Mouse (Mus musculus) C2C12 (cell line): ENCODE measurements around the gene Rnf126. TPM values are rescaled to one million over a fixed set of nuclear protein-coding genes. Genes with fewer than 3 reads are reported as not detected.

Experiments used
- H3K27me3 ChIP-seq: one replicate; pipeline ENCODE4 v1.6.1; 2011; ENCODE audit not compliant: control insufficient read depth, insufficient read depth, insufficient read length
- H3K36me3 ChIP-seq: one replicate; pipeline ENCODE4 v1.6.1; 2011; ENCODE audit not compliant: control insufficient read depth, insufficient read depth
- H3K4me3 ChIP-seq: one replicate; pipeline ENCODE4 v1.5.1; 2011; ENCODE audit warnings: mild to moderate bottlenecking, control low read depth; ENCODE audit not compliant: poor library complexity, insufficient read depth, severe bottlenecking
- H3K79me2 ChIP-seq: one replicate; pipeline ENCODE4 v1.6.1; 2011; ENCODE audit not compliant: control insufficient read depth, insufficient read depth
- H3K79me3 ChIP-seq: one replicate; pipeline ENCODE4 v1.6.1; 2011; ENCODE audit warnings: low read depth, control low read depth
- H3ac ChIP-seq: one replicate; pipeline ENCODE3; 2011; ENCODE audit warnings: low read depth; ENCODE audit not compliant: control insufficient read depth, insufficient read length
- CEBPB ChIP-seq: IDR thresholded peaks from one replicate; pipeline ENCODE4 v1.6.1; 2011; ENCODE audit warnings: low read depth, mild to moderate bottlenecking, control low read depth, moderate library complexity
- CTCF ChIP-seq: IDR thresholded peaks from one replicate; pipeline ENCODE4 v1.5.1; 2011; ENCODE audit not compliant: control insufficient read depth, insufficient read depth, insufficient read length
- FOSL1 ChIP-seq: IDR thresholded peaks from one replicate; pipeline ENCODE4 v1.8.0; 2011; ENCODE audit warnings: mild to moderate bottlenecking, low read length; ENCODE audit not compliant: poor library complexity, insufficient read depth, severe bottlenecking
- MAX ChIP-seq: IDR thresholded peaks from one replicate; pipeline ENCODE4 v1.6.1; 2011; ENCODE audit warnings: mild to moderate bottlenecking, control low read depth
- MYOD1 ChIP-seq: IDR thresholded peaks from one replicate; pipeline ENCODE4 v1.6.1; 2011; ENCODE audit warnings: low read depth; ENCODE audit not compliant: control insufficient read depth, insufficient read length
- MYOG ChIP-seq: IDR thresholded peaks from one replicate; pipeline ENCODE4 v1.6.1; 2011; ENCODE audit not compliant: control insufficient read depth, insufficient read length; ENCODE audit errors: extremely low read depth
- USF1 ChIP-seq: IDR thresholded peaks from one replicate; pipeline ENCODE4 v1.6.1; 2011; ENCODE audit warnings: low read depth, mild to moderate bottlenecking, control low read depth, moderate library complexity
- long read RNA-seq, 2 experiments: library from polyadenylated mRNA; unstranded; transcript quantifications; one replicate each; pipeline ENCODE4 v2.0.0; 2019 to 2020
- polyA plus RNA-seq: library from polyadenylated mRNA; unstranded; fragments of >200 nt; fragmentation: generic; extraction: Trizol; gene quantifications from one replicate; pipeline ENCODE4 v1.2.1, GENCODE M21; 2012; ENCODE audit warnings: missing spikeins

Rnf126 gene
- polyA plus RNA-seq: 116 TPM
- long read RNA-seq, experiment 1, transcript Rnf126-201 (9 exons, 1,639 nt): major isoform, 15 of 26 reads
- long read RNA-seq, experiment 1, partial matches to known transcripts: 10 of 26 reads
- long read RNA-seq, experiment 1, other reads (novel, unspliced or antisense): 1 of 26 reads
- long read RNA-seq, experiment 2, transcript Rnf126-201 (9 exons, 1,639 nt): major isoform, 36 of 49 reads
- long read RNA-seq, experiment 2, partial matches to known transcripts: 3 of 49 reads
- long read RNA-seq, experiment 2, other reads (novel, unspliced or antisense): 10 of 49 reads

DNA sequence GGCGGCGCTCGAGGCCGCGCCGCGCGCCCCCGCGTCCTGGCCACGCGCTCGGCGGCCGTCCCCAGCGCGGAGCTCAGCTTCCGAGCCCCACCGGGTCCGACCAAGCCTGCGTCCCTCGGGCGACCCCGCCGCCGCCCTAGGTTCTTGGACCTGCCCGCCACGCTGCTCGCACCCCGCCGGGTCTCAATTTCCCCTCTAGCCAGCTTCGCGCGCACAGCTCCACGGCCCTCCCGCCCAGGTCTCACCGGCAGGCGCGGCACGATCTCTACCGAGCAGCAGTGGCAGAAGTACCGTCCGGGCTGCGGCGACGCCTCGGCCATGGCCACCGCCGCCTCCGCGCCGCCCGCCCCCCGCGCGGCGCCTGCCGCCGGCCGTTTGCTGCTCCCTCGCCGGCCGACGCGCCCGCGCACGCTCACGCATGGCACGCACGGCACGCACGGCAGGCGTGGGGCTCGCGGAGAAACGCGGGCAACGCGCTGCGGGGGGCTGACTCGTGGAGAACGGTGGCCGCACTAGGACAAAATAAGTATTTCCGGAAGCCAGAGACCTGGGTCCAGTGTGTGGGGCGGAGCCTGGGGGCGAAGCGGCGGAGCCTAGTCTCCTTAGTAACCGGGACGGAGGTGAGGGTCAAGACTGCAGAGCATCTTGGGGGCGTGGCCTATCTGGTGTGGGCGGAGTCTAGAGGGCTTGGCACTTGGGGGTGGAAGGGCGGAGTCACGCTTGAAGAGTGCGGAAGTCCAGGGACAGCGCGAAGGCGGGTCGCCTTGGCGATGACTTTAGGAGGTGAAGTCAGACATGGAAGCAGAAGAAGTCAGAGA is at the start of gene Rnf126:
Rnf126 (minus strand) TSS at position 445 of the 818 bp plus-strand sequence.
- peaks cover 50% of the 10 kb centered on the region for H3K79me2 ChIP-seq
- peak within 1 kb of the TSS; percentile 99 for H3K4me3 ChIP-seq
- TF ChIP-seq CEBPB: no peak
- no peak for TF ChIP-seq FOSL1
- TF ChIP-seq MAX: peak; percentile 82
- no peaks in the 10 kb centered on the region for H3K27me3 ChIP-seq
- peak within 1 kb of the TSS; percentile 89 for H3ac ChIP-seq
- peaks cover 44% of the 10 kb centered on the region for H3K79me3 ChIP-seq
- peaks cover 34% of the 10 kb centered on the region for H3K36me3 ChIP-seq

DNA sequence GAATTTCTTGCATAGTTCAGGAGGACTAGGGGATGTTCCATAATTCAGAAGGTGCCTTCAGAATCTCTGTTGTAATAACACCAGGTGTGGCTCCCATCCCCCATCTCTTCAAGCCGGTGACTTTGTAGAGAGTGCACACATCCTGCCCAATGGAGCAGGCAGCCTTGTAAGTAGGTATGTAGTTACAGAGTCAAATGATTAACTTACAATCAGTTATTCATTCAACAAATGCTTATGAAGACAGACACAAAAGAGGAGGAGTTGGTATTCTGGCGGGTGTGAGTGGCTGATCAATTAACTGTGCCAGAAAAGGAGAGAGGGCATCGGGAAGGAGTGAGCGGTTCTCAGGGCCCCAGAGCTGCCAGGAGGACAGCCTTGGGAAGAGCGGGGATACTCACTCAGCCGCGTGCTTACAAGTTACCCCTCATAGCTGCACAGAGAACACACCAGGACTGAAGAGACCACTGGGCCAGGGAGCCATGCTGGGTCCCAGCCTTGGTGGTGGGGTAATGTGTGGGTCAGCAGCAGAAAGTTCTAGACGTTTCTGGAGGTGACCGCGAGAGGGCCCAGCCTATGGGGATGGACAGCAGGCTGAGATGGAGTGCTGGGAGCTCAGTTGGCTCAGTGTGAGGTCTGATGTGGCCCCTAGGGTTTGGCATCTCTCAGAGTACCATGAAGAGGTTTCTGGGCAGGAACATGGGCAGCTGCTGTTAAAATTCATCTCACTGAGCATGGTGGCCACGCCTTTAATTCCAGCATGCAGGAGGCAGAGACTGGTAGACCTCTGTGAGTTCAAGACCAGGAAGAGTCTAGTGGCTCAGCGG is 49.1 kb upstream of the Rnf126 start:
- no peaks in the 10 kb centered on the region for H3K36me3 ChIP-seq
- H3K4me3 ChIP-seq: no peak overlapping the region
- H3K27me3 ChIP-seq: no peaks in the 10 kb centered on the region
- no peak overlapping the region for H3ac ChIP-seq
- H3K79me2 ChIP-seq: no peaks in the 10 kb centered on the region
- no peak for TF ChIP-seq MAX
- TF ChIP-seq CTCF: no peak
- no peak for TF ChIP-seq MYOG
- TF ChIP-seq CEBPB: no peak
- no peak for TF ChIP-seq USF1
- no peak for TF ChIP-seq MYOD1
- TF ChIP-seq FOSL1: no peak
- H3K79me3 ChIP-seq: no peaks in the 10 kb centered on the region

DNA sequence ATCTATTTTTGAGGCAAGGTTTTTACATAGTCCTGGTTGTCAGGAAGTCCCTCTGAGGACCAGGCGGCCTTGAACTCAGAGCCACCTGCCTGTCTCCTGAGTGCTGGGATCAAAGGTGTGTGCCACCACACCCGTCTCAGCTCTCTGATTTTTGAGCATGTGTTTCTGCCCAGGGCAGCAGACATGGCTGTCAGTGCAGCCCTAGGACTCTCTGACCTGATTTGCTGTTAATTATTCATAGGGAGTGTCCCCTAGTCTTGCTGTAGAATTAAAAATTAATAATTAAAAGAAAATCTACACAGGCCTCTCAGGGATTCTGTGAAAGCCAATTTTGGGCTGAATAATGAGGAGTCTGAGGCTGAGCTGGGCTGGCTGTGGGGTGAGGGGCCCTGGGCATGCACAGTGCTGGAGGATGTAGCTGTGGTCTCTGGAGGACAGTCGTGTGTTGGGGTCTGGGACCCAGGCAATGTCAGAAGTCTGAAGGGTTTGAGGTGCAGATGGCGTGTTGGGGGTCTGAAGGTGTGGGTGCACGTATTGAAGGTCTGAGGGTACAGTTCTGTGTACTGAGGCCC is 47.6 kb upstream of the Rnf126 start:
- Histone ChIP-seq H3K79me3 (no peaks in the 10 kb centered on the region), H3K79me2 (no peaks in the 10 kb centered on the region), H3K27me3 (no peaks in the 10 kb centered on the region), H3K36me3 (no peaks in the 10 kb centered on the region), H3K4me3 (no peak overlapping the region), H3ac (no peak overlapping the region)
- no peak for TF ChIP-seq MYOD1
- TF ChIP-seq CEBPB: no peak
- TF ChIP-seq MAX: no peak
- no peak for TF ChIP-seq USF1
- no peak for TF ChIP-seq CTCF
- TF ChIP-seq FOSL1: no peak
- no peak for TF ChIP-seq MYOG

DNA sequence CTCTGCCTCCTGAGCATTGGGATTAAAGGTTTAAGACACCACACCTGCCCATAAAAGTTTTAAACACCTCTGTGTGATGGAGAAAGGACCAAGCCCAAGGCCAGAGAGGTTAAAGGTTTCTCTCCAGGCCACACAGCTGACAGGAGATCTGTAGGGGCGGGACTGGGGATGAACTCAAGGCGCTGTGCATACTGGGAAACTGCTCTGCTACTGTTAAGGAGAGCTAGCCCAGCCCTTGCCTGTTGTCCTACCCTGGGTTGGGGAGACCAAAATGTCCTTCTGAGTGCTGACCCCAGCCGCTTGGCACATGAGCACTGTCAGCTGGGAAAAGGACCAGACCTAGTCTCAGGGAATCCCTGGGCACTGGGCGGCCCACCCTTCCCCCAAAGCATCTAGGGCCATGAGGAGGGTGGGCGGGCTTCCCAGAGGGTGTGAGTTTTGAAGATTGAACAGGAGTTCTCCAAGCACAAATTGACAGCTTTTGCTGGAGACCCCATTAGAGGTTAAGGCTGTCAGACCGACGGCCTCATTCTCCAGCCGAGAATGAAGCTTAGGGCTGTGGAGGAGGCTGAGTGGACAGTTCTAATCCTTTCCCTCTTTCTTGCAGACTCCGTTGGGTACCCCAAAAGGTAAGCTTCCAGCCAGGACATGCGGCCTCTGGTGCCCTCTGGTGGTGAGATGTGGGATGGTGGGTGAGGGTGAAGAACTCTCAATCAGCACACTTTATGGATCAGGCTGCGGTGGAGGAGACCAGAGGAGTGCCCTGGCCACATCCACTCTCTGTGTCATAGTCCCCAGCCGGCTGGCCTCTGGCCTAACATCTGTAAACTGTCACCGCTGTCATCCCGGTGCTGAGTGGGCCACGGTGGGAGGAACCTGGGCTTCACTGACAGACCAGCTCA is 45.2 kb upstream of the Rnf126 start:
- Histone ChIP-seq H3ac (no peak overlapping the region), H3K79me2 (no peaks in the 10 kb centered on the region), H3K27me3 (no peaks in the 10 kb centered on the region), H3K36me3 (no peaks in the 10 kb centered on the region), H3K4me3 (no peak overlapping the region), H3K79me3 (no peaks in the 10 kb centered on the region)
- TF ChIP-seq CEBPB: no peak
- TF ChIP-seq FOSL1: no peak
- peak; percentile 88 for TF ChIP-seq CTCF
- no peak for TF ChIP-seq MYOD1
- no peak for TF ChIP-seq MYOG
- TF ChIP-seq USF1: no peak
- TF ChIP-seq MAX: no peak

DNA sequence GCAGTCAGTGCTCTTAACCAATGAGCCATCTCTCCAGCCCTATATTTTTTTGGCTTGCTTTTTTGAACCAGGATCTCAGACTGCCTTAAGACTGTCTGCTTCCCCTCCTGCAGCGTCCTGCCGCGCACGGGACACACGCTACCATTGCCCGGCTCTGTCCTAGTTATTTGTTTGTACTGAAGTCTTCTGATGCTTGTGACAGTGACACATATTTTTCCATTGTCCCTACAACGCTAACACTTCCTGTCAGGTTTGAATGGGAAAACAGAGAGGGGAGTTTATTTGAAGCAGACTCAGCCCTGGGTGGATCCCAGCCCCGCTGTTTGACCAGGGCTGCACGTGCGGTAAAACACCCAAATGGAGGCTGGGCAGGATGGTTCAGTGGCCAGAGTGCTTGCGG is 42.0 kb upstream of the Rnf126 start:
- TF ChIP-seq MAX (no peak), MYOG (no peak)
- H3K79me2 ChIP-seq: no peaks in the 10 kb centered on the region
- H3K27me3 ChIP-seq: no peaks in the 10 kb centered on the region
- no peaks in the 10 kb centered on the region for H3K79me3 ChIP-seq
- H3ac ChIP-seq: no peak overlapping the region
- no peak overlapping the region for H3K4me3 ChIP-seq
- no peaks in the 10 kb centered on the region for H3K36me3 ChIP-seq
